Mouse (Mus musculus) colon, adult 2 months (tissue): Measurements from ENCODE around the gene Prss28. TPM values are rescaled to one million over a fixed set of nuclear protein-coding genes. Genes with fewer than 3 reads are reported as not detected.

Source experiments
- polyA plus RNA-seq: library from polyadenylated mRNA; depleted of rRNA; stranded (reverse); fragments of >200 nt; gene quantifications from 2 replicates; pipeline ENCODE4 v1.2.3, GENCODE M21; 2012; rRNA removed

Prss28 gene
- polyA plus RNA-seq = not detected in 2 replicates

GRCm38 (mm10) chr17:25308346-25308745 lies at the start of gene Prss28:
Gene Prss28, plus strand, starts transcription at chr17:25308646.

GRCm38 (mm10) chr17:25274571-25275346 lies 33.7 kb upstream of the Prss28 start, which contains the start of gene Ube2i:
Gene Ube2i, minus strand, starts transcription at chr17:25274622.

GRCm38 (mm10) chr17:25298094-25298493 lies 10.4 kb upstream of the Prss28 start, which contains the start of gene Prss34:
Gene Prss34, plus strand, starts transcription at chr17:25298394.

GRCm38 (mm10) chr17:25318354-25318753 lies 9.9 kb downstream of the Prss28 start, which contains the start of gene Prss29:
Gene Prss29, plus strand, starts transcription at chr17:25318654.

DNA sequence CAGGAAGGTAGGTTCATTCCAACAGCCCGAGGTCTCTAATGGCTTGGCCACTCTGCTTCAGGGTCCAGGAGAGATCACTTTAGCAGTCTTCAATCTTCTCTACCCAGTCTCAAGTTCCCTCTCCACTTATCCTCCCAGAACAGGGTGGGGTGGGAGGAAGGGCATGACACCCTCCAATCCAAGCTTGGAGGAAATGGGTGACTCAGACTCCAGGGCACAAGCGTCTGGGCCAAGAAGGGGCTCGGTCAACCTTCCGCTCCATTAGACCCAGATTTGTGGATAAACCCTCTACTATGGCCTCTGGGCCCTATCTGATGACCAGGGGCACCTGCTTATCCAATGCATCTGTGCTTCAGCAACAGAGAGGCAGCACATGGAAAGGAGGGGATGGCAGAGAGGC lies 37.0 kb downstream of the Prss28 start, which contains the start of gene Tpsab1:
TSS of gene Tpsab1 (minus strand) at position 101 of the 400 bp plus-strand sequence.

Other genes with a start within 250 kb of the Prss28 start
- 22.1 and 24.6 TPM in 2 replicates for gene Tmem204, start 225.1 kb upstream of the Prss28 start, polyA plus RNA-seq
- 14.7 and 16.1 TPM in 2 replicates for gene Telo2, start 192.7 kb upstream of the Prss28 start, polyA plus RNA-seq
- 0.13 and 0.14 TPM in 2 replicates for gene Ptx4, start 187.9 kb upstream of the Prss28 start, polyA plus RNA-seq
- 24.7 and 25.7 TPM in 2 replicates for gene Clcn7, start 175.3 kb upstream of the Prss28 start, polyA plus RNA-seq
- gene Ccdc154, start 146.2 kb upstream of the Prss28 start, polyA plus RNA-seq = not detected in 2 replicates
- gene Gm38655, start 133.2 kb upstream of the Prss28 start, polyA plus RNA-seq = 0.30 TPM in 1 of 2 replicates, not detected in the other
- gene BC003965, start 124.1 kb upstream of the Prss28 start, polyA plus RNA-seq = 13.6 and 15.0 TPM in 2 replicates
- gene Unkl, start 120.2 kb upstream of the Prss28 start, polyA plus RNA-seq = 11.5 and 12.7 TPM in 2 replicates
- 26.5 and 30.4 TPM in 2 replicates for gene Gnptg, start 68.5 kb upstream of the Prss28 start, polyA plus RNA-seq
- gene Tsr3, start 68.5 kb upstream of the Prss28 start, polyA plus RNA-seq = 13.5 and 16.3 TPM in 2 replicates
- gene Baiap3, start 52.3 kb upstream of the Prss28 start, polyA plus RNA-seq = 11.4 and 13.3 TPM in 2 replicates
- gene Ube2i, start 34.0 kb upstream of the Prss28 start, polyA plus RNA-seq = 80.8 and 81.0 TPM in 2 replicates
- gene Prss34, start 10.3 kb upstream of the Prss28 start, polyA plus RNA-seq = not detected in 2 replicates
- not detected in 2 replicates for gene Prss29, start 10.0 kb downstream of the Prss28 start, polyA plus RNA-seq
- not detected in 2 replicates for gene Tpsab1, start 36.9 kb downstream of the Prss28 start, polyA plus RNA-seq
- gene Tpsb2, start 57.7 kb downstream of the Prss28 start, polyA plus RNA-seq = 1.6 and 1.8 TPM in 2 replicates
- 180 and 201 TPM in 2 replicates for gene Tpsg1, start 60.6 kb downstream of the Prss28 start, polyA plus RNA-seq
- gene Cacna1h, start 125.1 kb downstream of the Prss28 start, polyA plus RNA-seq = 56.5 and 61.8 TPM in 2 replicates
- 0.16 and 0.48 TPM in 2 replicates for gene Tekt4, start 146.0 kb downstream of the Prss28 start, polyA plus RNA-seq
- gene Sstr5, start 188.6 kb downstream of the Prss28 start, polyA plus RNA-seq = 0.56 and 1.00 TPM in 2 replicates